Mouse (Mus musculus) MEL (cell line): ENCODE measurements around the gene Tnip3. TPM values are rescaled to one million over a fixed set of nuclear protein-coding genes. Genes with fewer than 3 reads are reported as not detected.
A peak's percentile ranks its signal among the peaks of the same experiment; 100 is the strongest.

ENCODE experiments used
- DNase-seq: peaks from one replicate; pipeline ENCODE4 v3.0.0; 2011; ENCODE audit warnings: low read depth, low spot score
- H3K27ac ChIP-seq: 2 replicates; pipeline ENCODE4 v1.5.1; 2012; ENCODE audit warnings: low read depth, mild to moderate bottlenecking, control low read depth, low read length, moderate library complexity; ENCODE audit not compliant: control insufficient read depth
- H3K27me3 ChIP-seq, 2 experiments: fragments of 150-350 bp in 1 of 2; sonication (generic) in 1 of 2; 2 replicates each; pipeline ENCODE4 v1.6.1; 2012; ENCODE audit warnings: low read length in 2 of 2, mild to moderate bottlenecking in 2 of 2, improper control_type of control experiment in 1 of 2, moderate library complexity in 1 of 2; ENCODE audit not compliant: insufficient read depth in 2 of 2, control insufficient read depth in 1 of 2
- H3K36me3 ChIP-seq, 2 experiments: 2 replicates each; pipeline ENCODE4 v1.6.1; 2012 to 2014; ENCODE audit warnings: low read length in 2 of 2, improper control_type of control experiment in 1 of 2, inconsistent platforms in 1 of 2, mild to moderate bottlenecking in 1 of 2; ENCODE audit not compliant: insufficient read depth in 2 of 2, control insufficient read depth in 1 of 2
- H3K4me1 ChIP-seq, 2 experiments: fragments of 150-350 bp in 1 of 2; sonication (generic) in 1 of 2; 2 replicates each; pipeline ENCODE4 v1.6.1; 2012; ENCODE audit warnings: low read length in 2 of 2, improper control_type of control experiment in 1 of 2, mild to moderate bottlenecking in 1 of 2; ENCODE audit not compliant: insufficient read depth in 2 of 2, control insufficient read depth in 1 of 2
- H3K4me3 ChIP-seq, 2 experiments: fragments of 150-350 bp in 1 of 2; sonication (generic) in 1 of 2; 2 replicates each; pipeline ENCODE4 v1.5.1; 2012; ENCODE audit warnings: low read depth in 2 of 2, low read length in 2 of 2, mild to moderate bottlenecking in 2 of 2, moderate library complexity in 2 of 2, control low read depth in 1 of 2, improper control_type of control experiment in 1 of 2; ENCODE audit not compliant: control insufficient read depth in 1 of 2, insufficient read depth in 1 of 2
- H3K79me2 ChIP-seq: 2 replicates; pipeline ENCODE4 v1.6.1; 2012; ENCODE audit warnings: mild to moderate bottlenecking, low read length, moderate library complexity; ENCODE audit not compliant: control insufficient read depth, poor library complexity, insufficient read depth
- H3K9ac ChIP-seq: 2 replicates; pipeline ENCODE4 v1.6.1; 2012; ENCODE audit warnings: low read depth, mild to moderate bottlenecking, control low read depth, low read length, moderate library complexity; ENCODE audit not compliant: control insufficient read depth, poor library complexity, severe bottlenecking
- H3K9me3 ChIP-seq: fragments of 150-350 bp; sonication (generic); replicated peaks from 2 replicates; pipeline ENCODE4 v1.6.1; 2012; ENCODE audit warnings: mild to moderate bottlenecking, low read length, improper control_type of control experiment, moderate library complexity; ENCODE audit not compliant: insufficient read depth
- BHLHE40 ChIP-seq: IDR thresholded peaks from 2 replicates; pipeline ENCODE4 v1.6.1; 2012; ENCODE audit warnings: low read depth, mild to moderate bottlenecking, inconsistent platforms, low read length, improper control_type of control experiment, borderline replicate concordance
- CHD1 ChIP-seq: IDR thresholded peaks from 2 replicates; pipeline ENCODE4 v1.6.1; 2012; ENCODE audit warnings: low read depth, mild to moderate bottlenecking, inconsistent platforms, low read length, improper control_type of control experiment
- CHD2 ChIP-seq: IDR thresholded peaks from 2 replicates; pipeline ENCODE4 v1.6.1; 2011; ENCODE audit warnings: low read length, improper control_type of control experiment
- CTCF ChIP-seq, 3 experiments: IDR thresholded peaks in 2 of 3; conservative IDR thresholded peaks in 1 of 3; 2 replicates each; pipeline ENCODE4 v1.5.1; 2011 to 2012; ENCODE audit warnings: low read length in 3 of 3, low read depth in 2 of 3, mild to moderate bottlenecking in 2 of 3, improper control_type of control experiment in 1 of 3, inconsistent platforms in 1 of 3, mixed read lengths in 1 of 3, moderate library complexity in 1 of 3; ENCODE audit not compliant: control insufficient read depth in 1 of 3, insufficient read depth in 1 of 3, poor library complexity in 1 of 3, severe bottlenecking in 1 of 3
- E2F4 ChIP-seq: IDR thresholded peaks from 2 replicates; pipeline ENCODE4 v1.6.1; 2011; ENCODE audit warnings: low read depth, low read length, improper control_type of control experiment, borderline replicate concordance
- ETS1 ChIP-seq: IDR thresholded peaks from 2 replicates; pipeline ENCODE4 v1.6.1; 2012; ENCODE audit warnings: low read depth, mild to moderate bottlenecking, inconsistent platforms, low read length, improper control_type of control experiment, moderate library complexity
- GABPA ChIP-seq: IDR thresholded peaks from 2 replicates; pipeline ENCODE4 v1.6.1; 2012; ENCODE audit warnings: low read depth, mild to moderate bottlenecking, inconsistent platforms, low read length, improper control_type of control experiment, moderate library complexity
- MAFK ChIP-seq: IDR thresholded peaks from 2 replicates; pipeline ENCODE4 v1.6.1; 2011; ENCODE audit warnings: low read depth, mild to moderate bottlenecking, low read length, improper control_type of control experiment, borderline replicate concordance
- MXI1 ChIP-seq: IDR thresholded peaks from 2 replicates; pipeline ENCODE4 v1.6.1; 2011; ENCODE audit warnings: mild to moderate bottlenecking, low read depth, low read length, improper control_type of control experiment
- POLR2A ChIP-seq, 2 experiments: IDR thresholded peaks; 2 replicates each; pipeline ENCODE4 v1.6.1; 2011 to 2012; ENCODE audit warnings: low read length in 2 of 2, mild to moderate bottlenecking in 2 of 2, control low read depth in 1 of 2, improper control_type of control experiment in 1 of 2, low read depth in 1 of 2, moderate library complexity in 1 of 2; ENCODE audit not compliant: control insufficient read depth in 1 of 2, insufficient read depth in 1 of 2, poor library complexity in 1 of 2
- POLR2AphosphoS2 ChIP-seq: IDR thresholded peaks from 2 replicates; pipeline ENCODE4 v1.6.1; 2011; ENCODE audit warnings: low read length, improper control_type of control experiment
- RAD21 ChIP-seq: IDR thresholded peaks from 2 replicates; pipeline ENCODE4 v1.6.1; 2011; ENCODE audit warnings: mild to moderate bottlenecking, low read depth, low read length, improper control_type of control experiment
- SMC3 ChIP-seq: IDR thresholded peaks from 2 replicates; pipeline ENCODE4 v1.6.1; 2011; ENCODE audit warnings: low read depth, low read length, improper control_type of control experiment
- TCF12 ChIP-seq: IDR thresholded peaks from 2 replicates; pipeline ENCODE4 v1.6.1; 2014; ENCODE audit warnings: low read depth, mild to moderate bottlenecking, inconsistent platforms, low read length, improper control_type of control experiment, moderate library complexity
- UBTF ChIP-seq: IDR thresholded peaks from 2 replicates; pipeline ENCODE4 v1.6.1; 2012; ENCODE audit warnings: low read depth, mild to moderate bottlenecking, inconsistent platforms, low read length, improper control_type of control experiment, moderate library complexity, borderline replicate concordance; ENCODE audit not compliant: insufficient read depth
- ZC3H11A ChIP-seq: IDR thresholded peaks from 2 replicates; pipeline ENCODE4 v1.6.1; 2012; ENCODE audit warnings: low read depth, mild to moderate bottlenecking, inconsistent platforms, low read length, improper control_type of control experiment
- ZNF384 ChIP-seq: IDR thresholded peaks from 2 replicates; pipeline ENCODE4 v1.6.1; 2012; ENCODE audit warnings: low read depth, mild to moderate bottlenecking, inconsistent platforms, low read length, improper control_type of control experiment
- polyA plus RNA-seq, 2 experiments: library from polyadenylated mRNA; stranded (reverse) in 1 of 2; unstranded in 1 of 2; fragments of >175 nt in 1 of 2; fragments of >200 nt in 1 of 2; gene quantifications; 2 replicates each; pipeline versions ENCODE4 v1.2.1 to v1.2.4; 2012; ENCODE audit warnings: low replicate concordance in 2 of 2, low read depth in 1 of 2; ENCODE audit not compliant: insufficient read length in 2 of 2, insufficient read depth in 1 of 2, missing spikeins in 1 of 2
- total RNA-seq: library from RNA; depleted of rRNA; stranded (reverse); fragments of 300-350 nt; gene quantifications from 2 replicates; pipeline ENCODE4 v1.2.3, GENCODE M21; 2012

The Tnip3 gene
- total and polyA plus RNA-seq, 3 experiments: 0.99 TPM; not detected in 2

GRCm38 (mm10) chr6:65611834-65612233 is 86.7 kb downstream of the Tnip3 start:
- H3K4me3 ChIP-seq: no peak overlapping the region
- no peaks in the 10 kb centered on the region; a peak in 2 of 4 replicates for H3K36me3 ChIP-seq
- TF ChIP-seq UBTF (no peak), POLR2AphosphoS2 (no peak), ETS1 (peak; percentile 76), BHLHE40 (no peak)
- no peaks in the 10 kb centered on the region for H3K9me3 ChIP-seq
- H3K27ac ChIP-seq: no peak overlapping the region
- no peak for DNase-seq
- no peak overlapping the region for H3K9ac ChIP-seq
- no peaks in the 10 kb centered on the region for H3K79me2 ChIP-seq
- peaks cover 2% of the 10 kb centered on the region in 2 experiments; a peak in 1 of 4 replicates for H3K4me1 ChIP-seq
- no peaks in the 10 kb centered on the region for H3K27me3 ChIP-seq

- Histone ChIP-seq H3K79me2 (no peaks in the 10 kb centered on the region), H3K4me3 (no peak overlapping the region), H3K4me1 (0 out of 4 replicates have a peak, but pooled peaks cover 0 to 2% of the 10 kb centered on the region in 2 experiments), H3K36me3 (no peaks in the 10 kb centered on the region; a peak in 1 of 4 replicates), H3K27ac (no peak overlapping the region), H3K9ac (no peak overlapping the region), H3K27me3 (0 out of 4 replicates have a peak, but pooled peaks cover 0 to under 1% of the 10 kb centered on the region in 2 experiments), H3K9me3 (no peaks in the 10 kb centered on the region)
- no peak for DNase-seq
- no peak for TF ChIP-seq RAD21
- TF ChIP-seq ZC3H11A: no peak
- TF ChIP-seq MXI1: no peak
- no peak for TF ChIP-seq TCF12
- no peak for TF ChIP-seq E2F4
- no peak for TF ChIP-seq MAFK
- no peak for TF ChIP-seq ETS1
- TF ChIP-seq CHD2: no peak
- no peak for TF ChIP-seq GABPA
- TF ChIP-seq ZNF384: no peak
- TF ChIP-seq POLR2A (IDR thresholded peaks at IDR 0.05; ENCODE audit: control insufficient read depth in 1 of 2, insufficient read depth in 1 of 2, low read depth in 1 of 2, low read length in 2 of 2, poor library complexity in 1 of 2): no peak
These were observed 88.9 kb downstream of the Tnip3 start for GRCm38 (mm10) chr6:65613924-65614585.

GRCm38 (mm10) chr6:65615641-65616040 is 90.5 kb downstream of the Tnip3 start:
- no peak overlapping the region for H3K9ac ChIP-seq
- H3K79me2 ChIP-seq: no peaks in the 10 kb centered on the region
- no peaks in the 10 kb centered on the region for H3K9me3 ChIP-seq
- H3K27me3 ChIP-seq: peaks cover 0 to 2% of the 10 kb centered on the region in 2 experiments; a peak in 1 of 4 replicates
- no peak overlapping the region for H3K27ac ChIP-seq
- TF ChIP-seq ZC3H11A (peak; percentile 26; the same call in 1 of the 2 replicates), SMC3 (peak; percentile 50), RAD21 (peak; percentile 40), CTCF (IDR thresholded peaks at IDR 0.05 in 2 of 3, conservative IDR thresholded peaks at IDR 0.05 in 1 of 3; ENCODE audit: control insufficient read depth in 1 of 3, insufficient read depth in 1 of 3, low read depth in 2 of 3, low read length in 3 of 3, poor library complexity in 1 of 3, severe bottlenecking in 1 of 3) (peak in 2 of 3 experiments; percentile 6 to 42; a peak in 2 of 6 replicates), CHD1 (no peak)
- H3K4me1 ChIP-seq: 0 out of 4 replicates have a peak, but pooled peaks cover 0 to 2% of the 10 kb centered on the region in 2 experiments
- no peaks in the 10 kb centered on the region; a peak in 1 of 4 replicates for H3K36me3 ChIP-seq
- DNase-seq: no peak
- no peak overlapping the region for H3K4me3 ChIP-seq
